ENCODE assay signal across 8 mouse cellular contexts in genomic region chr13:31626183-31626801, GRCm38 (mm10). TPM values are rescaled to one million over a fixed set of nuclear protein-coding genes. Genes with fewer than 3 reads are reported as not detected.
A peak's percentile ranks its signal among the peaks of the same experiment; 100 is the strongest.
DNase-seq lines count a peak whose midpoint lies in the region; ATAC-seq lines count a peak whose summit lies in the region.

No protein-coding gene starts in this region.

- peak overlapping the region; percentile 51 for H3K27ac ChIP-seq in hindbrain, embryonic 15.5 days (replicated peaks)
- H3K27ac ChIP-seq in midbrain, embryonic 11.5 days (ENCODE audit: low read depth, low read length) = no peak overlapping the region

- WGBS in hindbrain, embryonic 15.5 days = under 1% methylated on average over 60 of the region's 60 CpGs
- WGBS in midbrain, embryonic 11.5 days = under 1% methylated on average over 60 of the region's 60 CpGs

- H3K4me2 ChIP-seq in hindbrain, embryonic 15.5 days = peak overlapping the region; percentile 81
- peak overlapping the region; percentile 67 for H3K4me2 ChIP-seq in midbrain, embryonic 11.5 days

- H3K4me3 ChIP-seq in hindbrain, embryonic 15.5 days = peak overlapping the region; percentile 41
- peak overlapping the region; percentile 40 for H3K4me3 ChIP-seq in midbrain, embryonic 11.5 days (ENCODE audit: low read depth, low read length)

- no peaks in the 10 kb centered on the region for H3K36me3 ChIP-seq in hindbrain, embryonic 15.5 days
- H3K36me3 ChIP-seq in midbrain, embryonic 11.5 days (ENCODE audit: control insufficient read depth, insufficient read depth, low read length) = no peaks in the 10 kb centered on the region

- peaks cover 97% of the 10 kb centered on the region for H3K27me3 ChIP-seq in hindbrain, embryonic 15.5 days
- H3K27me3 ChIP-seq in midbrain, embryonic 11.5 days (ENCODE audit: control insufficient read depth, insufficient read depth, low read length) = peaks cover 99% of the 10 kb centered on the region

- H3K9me3 ChIP-seq in hindbrain, embryonic 15.5 days = no peaks in the 10 kb centered on the region
- no peaks in the 10 kb centered on the region for H3K9me3 ChIP-seq in midbrain, embryonic 11.5 days (ENCODE audit: control insufficient read depth, low read length)

- ATAC-seq in hindbrain, embryonic 15.5 days (ENCODE audit: low FRiP score, low read depth) = peak; percentile 46; the same call in 1 of the 2 replicates
- ATAC-seq in midbrain, embryonic 11.5 days (ENCODE audit: low FRiP score) = peak; percentile 19; the same call in 1 of the 2 replicates

- DNase-seq in adrenal gland, postnatal 25 days = peak; percentile 33
- no peak for DNase-seq in adrenal gland, postnatal 4 days (ENCODE audit: low spot score in 2 of 2)
- peak; percentile 14 for DNase-seq in urinary bladder, postnatal 14 days (ENCODE audit: low spot score)
- no peak for DNase-seq in urinary bladder, adult 2 months (ENCODE audit: low spot score)
- DNase-seq in midbrain, embryonic 11.5 days (ENCODE audit: low spot score, missing footprints) = peak; percentile 98
- no peak for DNase-seq in left cerebral cortex, adult 8-10 months (ENCODE audit: low spot score in 2 of 2)
- DNase-seq in cerebellum, adult 9-11 months = no peak

- peaks cover 33% of the 10 kb centered on the region for H3K4me1 ChIP-seq in hindbrain, embryonic 15.5 days (replicated peaks)
- H3K4me1 ChIP-seq in midbrain, embryonic 11.5 days (ENCODE audit: control insufficient read depth, insufficient read depth, low read length) = peaks cover 19% of the 10 kb centered on the region

- H3K9ac ChIP-seq in hindbrain, embryonic 15.5 days = peak overlapping the region; percentile 30
- H3K9ac ChIP-seq in midbrain, embryonic 11.5 days (ENCODE audit: low read length) = peak overlapping the region; percentile 33

RNA-seq across cellular contexts. Expression of gene Foxf2, which starts 0.7 kb away (rescaled TPM):
- not detected in 2 replicates for total RNA-seq in adrenal gland, postnatal 25 days (2021)
- total RNA-seq in adrenal gland, postnatal 4 days (2021) = under 1 TPM; 0.11 TPM
- 14.1 and 15.0 TPM in 2 replicates for polyA plus RNA-seq in urinary bladder, adult 2 months (2012; rRNA removed)
- polyA plus RNA-seq in hindbrain, embryonic 15.5 days (2015; fragmentation: Nextera tagmentation; extraction: Ambion mirVana) = 5.2 and 5.5 TPM in 2 replicates
- polyA plus RNA-seq in midbrain, embryonic 11.5 days (2014; fragmentation: Nextera tagmentation; extraction: Ambion mirVana) = 5.1 and 5.6 TPM in 2 replicates
- total RNA-seq in left cerebral cortex, adult 8-10 months (2022) = 1 to 10 TPM; 3.7 to 5.1 (median 4.6) TPM

Comparison
In these comparisons a context has a peak if more than half of its experiments do, and no peak if none do; other contexts are left out.
1. DNase-seq: peak in adrenal gland, postnatal 25 days (single experiment), urinary bladder, postnatal 14 days (single experiment) and midbrain, embryonic 11.5 days (single experiment); none in adrenal gland, postnatal 4 days (0 of 2), urinary bladder, adult 2 months (single experiment), left cerebral cortex, adult 8-10 months (0 of 2) and cerebellum, adult 9-11 months (single experiment).